Mouse (Mus musculus): ENCODE measurements at regions not wholly inside any gene's neighbourhood (a gene's known extent, or its start where the extent isn't known, plus 50 kb on each side); places are given as distances from the start of the nearest gene placed in this dataset.

DNA sequence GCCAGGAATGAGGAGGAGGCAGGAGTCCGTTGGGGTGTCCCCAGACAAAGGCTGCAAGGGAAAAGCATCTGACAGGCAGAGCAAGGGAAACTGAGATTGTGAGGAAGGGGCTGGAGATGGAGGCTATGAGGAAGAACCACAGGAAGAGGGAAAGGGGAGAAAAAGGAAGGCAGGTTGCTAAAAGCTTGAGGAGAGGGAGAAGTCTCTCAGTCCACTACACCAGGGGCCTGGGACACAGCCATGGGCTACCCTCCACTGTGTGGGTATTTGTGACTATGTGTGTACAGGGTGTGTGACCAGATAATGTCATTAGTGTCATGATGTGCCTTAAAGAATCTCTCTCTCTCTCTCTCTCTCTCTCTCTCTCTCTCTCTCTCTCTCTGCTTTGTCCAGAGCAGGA, 77.9 kb downstream of the Hif1an start:
- no peak for TF ChIP-seq EP300 (IDR thresholded peaks at IDR 0.05)
- no peak for TF ChIP-seq CTCF (IDR thresholded peaks at IDR 0.05)
